Mouse (Mus musculus) left cerebral cortex, adult 8-10 months (tissue): Measurements from ENCODE around the gene Mif4gd. TPM values are rescaled to one million over a fixed set of nuclear protein-coding genes. Genes with fewer than 3 reads are reported as not detected.

ENCODE experiments used
- DNase-seq, 2 experiments: peaks; one replicate each; pipeline ENCODE4 v3.0.0; 2022; ENCODE audit warnings: low spot score in 2 of 2
- total RNA-seq, 4 experiments: library from RNA; stranded (reverse); gene quantifications; 2 replicates each; pipeline ENCODE4 v1.2.4; 2022

Gene Mif4gd
- total RNA-seq, 4 experiments from 2014 or later, result 13.9 to 22.0 (median 17.6) TPM

- DNase-seq, result no peak
These were observed 1.8 kb upstream of the Mif4gd start for GRCm38 (mm10) chr11:115614346-115615107.

GRCm38 (mm10) chr11:115613138-115613945 is 573 bp upstream of the Mif4gd start:
- DNase-seq, result no peak

- peak in 1 of 2 experiments; percentile 51 for DNase-seq
These were observed 735 bp downstream of the Mif4gd start for GRCm38 (mm10) chr11:115612059-115612409.

- no peak for DNase-seq
These were observed 1.6 kb downstream of the Mif4gd start for GRCm38 (mm10) chr11:115611173-115611572.

GRCm38 (mm10) chr11:115609576-115609975 is 3.2 kb downstream of the Mif4gd start:
- DNase-seq, result no peak

- no peak for DNase-seq
These were observed 4.1 kb downstream of the Mif4gd start for GRCm38 (mm10) chr11:115608421-115609399.

- DNase-seq, result no peak
These were observed 6.0 kb downstream of the Mif4gd start for GRCm38 (mm10) chr11:115606733-115607132.

GRCm38 (mm10) chr11:115604304-115604696 is 8.5 kb downstream of the Mif4gd start:
- DNase-seq, result no peak

- peak; percentile 79 to 83 for DNase-seq
These were observed 9.1 kb downstream of the Mif4gd start, which contains the start of the genes Mrps7 and Gga3 for GRCm38 (mm10) chr11:115603476-115604303. Gene Mrps7, plus strand, starts transcription at chr11:115603925. Gene Gga3, minus strand, starts transcription at chr11:115604051.

GRCm38 (mm10) chr11:115603128-115603475 is 9.7 kb downstream of the Mif4gd start:
- no peak for DNase-seq

- DNase-seq, result no peak
These were observed 11.6 kb downstream of the Mif4gd start for GRCm38 (mm10) chr11:115601174-115601573.

- DNase-seq, result no peak
These were observed 12.0 kb downstream of the Mif4gd start for GRCm38 (mm10) chr11:115600743-115601142.

GRCm38 (mm10) chr11:115599722-115600121 is 13.0 kb downstream of the Mif4gd start:
- peak in 1 of 2 experiments; percentile 72 for DNase-seq

- DNase-seq, result no peak
These were observed 14.5 kb downstream of the Mif4gd start for GRCm38 (mm10) chr11:115598309-115598708.

- no peak for DNase-seq
These were observed 17.6 kb downstream of the Mif4gd start for GRCm38 (mm10) chr11:115595209-115595608.

- no peak for DNase-seq
These were observed 22.2 kb downstream of the Mif4gd start for GRCm38 (mm10) chr11:115590526-115591075.

- DNase-seq, result no peak
These were observed 24.8 kb downstream of the Mif4gd start for GRCm38 (mm10) chr11:115587984-115588383.

- no peak for DNase-seq
These were observed 26.4 kb downstream of the Mif4gd start for GRCm38 (mm10) chr11:115586403-115586802.

- DNase-seq, result no peak
These were observed 27.1 kb downstream of the Mif4gd start for GRCm38 (mm10) chr11:115585573-115586100.
